Mouse (Mus musculus) embryonic facial prominence, embryonic 11.5 days (tissue): ENCODE measurements around the gene Pbx1. TPM values are rescaled to one million over a fixed set of nuclear protein-coding genes. Genes with fewer than 3 reads are reported as not detected.

ENCODE experiments used
- ATAC-seq: fragments of 200-750 bp; cut with Nextera tagmentation; replicated peaks from 2 replicates; pipeline ENCODE4 v1.8.0; 2017; ENCODE audit warnings: low read depth; ENCODE audit not compliant: insufficient number of reproducible peaks, low FRiP score, low TSS enrichment
- DNase-seq: peaks from one replicate; pipeline ENCODE4 v3.0.0-alpha.2; 2015; ENCODE audit warnings: low spot score
- H3K27ac ChIP-seq: fragments of 300-500 bp; sonication (generic); replicated peaks from 2 replicates; pipeline ENCODE4 v1.5.1; 2014; ENCODE audit warnings: mild to moderate bottlenecking, low read depth, low read length, control low read depth
- H3K27me3 ChIP-seq: fragments of 300-500 bp; sonication (generic); 2 replicates; pipeline ENCODE4 v1.6.1; 2014; ENCODE audit warnings: mild to moderate bottlenecking, low read length, moderate library complexity, mixed read lengths; ENCODE audit not compliant: control insufficient read depth, insufficient read depth
- H3K36me3 ChIP-seq: fragments of 300-500 bp; sonication (generic); replicated peaks from 2 replicates; pipeline ENCODE4 v1.6.1; 2014; ENCODE audit warnings: low read depth, mild to moderate bottlenecking, low read length, moderate library complexity, mixed read lengths; ENCODE audit not compliant: control insufficient read depth, insufficient read depth
- H3K4me1 ChIP-seq: fragments of 300-500 bp; sonication (generic); 2 replicates; pipeline ENCODE4 v1.6.1; 2014; ENCODE audit warnings: low read length, mixed read lengths; ENCODE audit not compliant: control insufficient read depth, insufficient read depth
- H3K4me2 ChIP-seq: fragments of 300-500 bp; sonication (generic); 2 replicates; pipeline ENCODE4 v1.6.1; 2014; ENCODE audit warnings: low read depth, mild to moderate bottlenecking, control low read depth, low read length, moderate library complexity
- H3K4me3 ChIP-seq: fragments of 300-500 bp; sonication (generic); 2 replicates; pipeline ENCODE4 v1.5.1; 2014; ENCODE audit warnings: low read depth, low read length, control low read depth
- H3K9ac ChIP-seq: fragments of 300-500 bp; sonication (generic); replicated peaks from 2 replicates; pipeline ENCODE4 v1.6.1; 2014; ENCODE audit warnings: mild to moderate bottlenecking, control low read depth, low read length
- H3K9me3 ChIP-seq: fragments of 300-500 bp; sonication (generic); replicated peaks from 2 replicates; pipeline ENCODE4 v1.6.1; 2016; ENCODE audit warnings: mild to moderate bottlenecking, low read length, inconsistent platforms, mixed read lengths; ENCODE audit not compliant: control insufficient read depth
- WGBS: fragments of 180-500 bp; shearing (Covaris S2); extraction: QIAGEN DNeasy Blood & Tissue Kit; methylation state at CpG from one replicate; pipeline ENCODE4 v1.1.7; 2014; 5-methylcytosine and 5-hydroxymethylcytosine counted together
- polyA plus RNA-seq: library from polyadenylated mRNA; unstranded; fragments of >200 nt; fragmentation: Nextera tagmentation; extraction: Ambion mirVana; gene quantifications from 2 replicates; pipeline ENCODE4 v1.2.1, GENCODE M21; 2014

Gene Pbx1
- polyA plus RNA-seq, 1 experiment from 2014 or later: 47.8 TPM

DNA sequence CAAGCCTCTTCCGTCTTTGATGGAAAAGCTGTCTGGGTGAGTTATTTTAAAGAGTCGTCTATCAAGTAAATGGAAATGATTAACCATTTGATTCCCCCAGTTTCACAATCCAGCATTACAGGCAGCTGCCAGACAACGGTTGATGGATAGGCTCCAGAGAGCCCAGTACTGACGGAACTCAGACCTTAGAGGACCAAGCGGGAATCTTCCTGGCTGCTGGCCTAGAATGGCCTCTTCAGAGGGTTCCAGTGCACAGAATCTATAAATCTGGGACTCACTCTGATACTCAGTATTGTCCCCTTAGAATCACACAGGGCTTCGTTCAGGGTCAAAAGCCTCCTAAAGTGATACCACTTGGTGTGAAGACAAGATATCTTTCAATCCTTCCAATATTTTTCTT, 216.6 kb downstream of the Pbx1 start:
- no peak for ATAC-seq
- WGBS: 67% methylated on average over 6 of the region's 6 CpGs
- Histone ChIP-seq H3K27me3 (no peaks in the 10 kb centered on the region), H3K4me3 (no peak overlapping the region), H3K27ac (no peak overlapping the region), H3K9ac (no peak overlapping the region), H3K4me2 (no peak overlapping the region), H3K36me3 (no peaks in the 10 kb centered on the region), H3K4me1 (peaks cover 4% of the 10 kb centered on the region; the same call in 1 of the 2 replicates), H3K9me3 (no peaks in the 10 kb centered on the region)
- DNase-seq: no peak

DNA sequence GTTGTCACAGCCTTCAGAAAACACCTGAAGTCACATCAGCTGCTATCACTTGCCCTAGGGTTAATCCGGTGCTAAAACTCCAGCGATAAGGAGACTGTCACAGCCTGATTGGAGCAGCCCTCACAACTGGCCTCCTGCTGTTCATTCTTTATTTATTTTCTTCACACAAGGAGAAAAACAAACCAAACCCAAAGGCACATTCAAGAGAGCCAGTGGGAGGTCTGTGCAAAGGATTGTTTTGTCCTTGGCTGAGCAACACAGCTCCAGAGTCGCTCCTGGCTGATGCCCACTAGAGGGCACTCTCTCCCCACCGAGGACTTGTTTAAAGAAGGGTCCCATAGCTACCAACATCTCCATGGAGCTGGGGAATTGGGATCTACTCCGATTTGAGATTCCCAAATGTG, 218.0 kb downstream of the Pbx1 start:
- DNase-seq (peak; percentile 91), ATAC-seq (peak; percentile 83; the same call in 1 of the 2 replicates)
- WGBS: 6% methylated on average over 5 of the region's 5 CpGs
- Histone ChIP-seq H3K4me2 (no peak overlapping the region), H3K36me3 (no peaks in the 10 kb centered on the region; the same call in 1 of the 2 replicates), H3K9ac (no peak overlapping the region), H3K27ac (no peak overlapping the region), H3K4me3 (no peak overlapping the region), H3K9me3 (no peaks in the 10 kb centered on the region), H3K4me1 (peaks cover 4% of the 10 kb centered on the region; the same call in 1 of the 2 replicates), H3K27me3 (no peaks in the 10 kb centered on the region)

DNA sequence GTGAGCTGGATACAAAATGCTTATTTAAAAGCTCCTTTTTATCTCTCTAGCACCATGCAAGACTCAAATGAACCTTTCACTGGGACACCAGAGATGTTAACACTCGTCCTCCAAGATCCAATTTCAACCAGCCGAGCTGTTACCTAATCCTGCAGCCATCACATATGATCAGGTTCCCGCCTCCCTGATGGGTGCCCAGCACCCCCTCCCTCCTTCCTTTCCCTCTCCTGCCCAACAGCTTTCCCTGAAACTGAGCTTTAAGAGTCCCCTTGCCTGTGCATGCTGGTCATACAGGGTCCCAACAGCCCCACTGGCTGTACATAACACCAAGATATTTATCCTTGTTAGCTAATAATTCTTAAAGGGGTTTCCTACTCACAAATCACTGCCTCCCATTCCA, 218.5 kb downstream of the Pbx1 start:
- no peak overlapping the region for H3K4me2 ChIP-seq

DNA sequence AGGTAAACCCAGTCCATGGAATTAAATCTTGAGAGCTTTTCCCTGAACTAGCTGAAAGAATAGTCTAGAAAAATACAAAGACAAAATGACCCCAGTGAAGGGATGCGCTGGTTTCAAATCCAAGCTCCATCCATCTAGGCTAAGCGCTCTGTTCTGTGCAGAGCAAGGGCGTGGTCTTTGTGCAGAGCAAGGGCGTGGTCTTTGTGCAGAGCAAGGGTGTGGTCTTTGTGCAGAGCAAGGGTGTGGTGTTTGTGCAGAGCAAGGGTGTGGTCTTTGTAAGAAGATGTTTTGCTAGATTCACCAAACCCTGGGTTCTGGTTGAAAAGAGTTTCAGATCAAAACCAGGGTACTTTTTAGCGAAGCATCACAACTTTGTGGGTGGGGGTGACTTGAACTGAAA, 221.7 kb downstream of the Pbx1 start:
- Histone ChIP-seq H3K36me3 (no peaks in the 10 kb centered on the region; the same call in 1 of the 2 replicates), H3K4me1 (peaks cover 4% of the 10 kb centered on the region; the same call in 1 of the 2 replicates), H3K27me3 (no peaks in the 10 kb centered on the region), H3K9ac (no peak overlapping the region), H3K4me2 (no peak overlapping the region), H3K9me3 (no peaks in the 10 kb centered on the region), H3K4me3 (no peak overlapping the region), H3K27ac (no peak overlapping the region)
- ATAC-seq: no peak
- no peak for DNase-seq
- 86% methylated on average over 5 of the region's 5 CpGs for WGBS

More for the DNA sequence above, 218.5 kb downstream of the Pbx1 start:
- Histone ChIP-seq H3K4me3 (no peak overlapping the region), H3K9me3 (no peaks in the 10 kb centered on the region), H3K36me3 (no peaks in the 10 kb centered on the region; the same call in 1 of the 2 replicates), H3K4me1 (peaks cover 4% of the 10 kb centered on the region; the same call in 1 of the 2 replicates), H3K9ac (no peak overlapping the region), H3K27ac (no peak overlapping the region), H3K27me3 (no peaks in the 10 kb centered on the region)
- no peak for ATAC-seq
- WGBS: 14% methylated on average over 3 of the region's 3 CpGs
- DNase-seq: peak; percentile 32

DNA sequence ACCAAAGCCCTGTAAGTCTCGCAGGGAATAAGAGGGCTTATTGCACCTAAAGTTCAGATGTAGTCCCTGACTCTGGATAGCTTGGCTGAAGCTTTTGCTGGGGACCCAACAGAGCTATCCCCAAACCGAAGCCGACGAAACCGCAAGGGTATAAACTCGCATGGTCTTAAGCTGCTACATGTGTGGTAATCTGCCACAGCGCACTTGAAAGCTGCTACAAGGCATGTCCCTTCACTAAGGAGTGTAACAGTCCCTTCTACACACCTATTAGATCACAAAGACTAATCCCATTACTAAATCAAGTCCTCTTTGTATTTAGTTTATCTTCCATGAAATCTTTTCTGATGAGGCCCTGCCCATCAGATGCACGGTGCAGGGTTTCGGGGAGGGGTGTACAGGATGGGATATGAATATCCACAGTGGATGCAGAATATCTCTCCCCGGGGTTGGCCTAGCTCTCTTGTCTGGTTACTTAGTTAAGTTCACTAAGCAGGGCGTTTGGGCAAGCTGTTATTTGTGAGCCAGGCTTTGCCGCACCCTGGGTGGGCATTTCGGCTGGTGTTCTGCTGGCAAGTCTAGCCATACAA, 231.4 kb downstream of the Pbx1 start:
- Histone ChIP-seq H3K36me3 (no peaks in the 10 kb centered on the region; the same call in 1 of the 2 replicates), H3K9me3 (no peaks in the 10 kb centered on the region), H3K9ac (no peak overlapping the region), H3K4me1 (no peaks in the 10 kb centered on the region), H3K4me2 (no peak overlapping the region), H3K27ac (no peak overlapping the region), H3K27me3 (no peaks in the 10 kb centered on the region), H3K4me3 (no peak overlapping the region)
- WGBS: 90% methylated on average over 13 of the region's 13 CpGs
- DNase-seq (no peak), ATAC-seq (no peak)

DNA sequence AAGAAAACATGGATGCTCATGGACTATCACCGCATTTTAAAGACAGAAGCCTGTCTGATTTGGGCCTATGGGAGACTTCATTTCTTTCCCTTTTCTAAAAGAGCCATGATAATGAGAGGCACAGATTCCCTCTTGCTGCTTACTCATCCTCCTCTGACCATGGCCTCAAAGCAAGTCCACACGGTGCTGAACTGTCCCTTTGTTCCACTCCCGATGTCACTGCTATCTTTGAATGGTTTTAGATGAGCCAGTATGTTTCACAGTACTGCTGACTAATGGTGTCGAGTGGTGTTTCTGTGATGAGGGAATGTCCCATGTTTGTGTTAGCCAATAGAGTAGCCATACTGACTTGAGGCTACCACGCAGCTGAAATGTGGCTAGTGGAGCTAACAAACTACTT, 233.8 kb downstream of the Pbx1 start:
- Histone ChIP-seq H3K4me3 (no peak overlapping the region), H3K27ac (no peak overlapping the region), H3K27me3 (no peaks in the 10 kb centered on the region), H3K4me1 (no peaks in the 10 kb centered on the region), H3K4me2 (no peak overlapping the region), H3K36me3 (no peaks in the 10 kb centered on the region; the same call in 1 of the 2 replicates), H3K9me3 (no peaks in the 10 kb centered on the region), H3K9ac (no peak overlapping the region)
- DNase-seq: no peak
- no peak for ATAC-seq
- WGBS: 91% methylated on average over 5 of the region's 5 CpGs

DNA sequence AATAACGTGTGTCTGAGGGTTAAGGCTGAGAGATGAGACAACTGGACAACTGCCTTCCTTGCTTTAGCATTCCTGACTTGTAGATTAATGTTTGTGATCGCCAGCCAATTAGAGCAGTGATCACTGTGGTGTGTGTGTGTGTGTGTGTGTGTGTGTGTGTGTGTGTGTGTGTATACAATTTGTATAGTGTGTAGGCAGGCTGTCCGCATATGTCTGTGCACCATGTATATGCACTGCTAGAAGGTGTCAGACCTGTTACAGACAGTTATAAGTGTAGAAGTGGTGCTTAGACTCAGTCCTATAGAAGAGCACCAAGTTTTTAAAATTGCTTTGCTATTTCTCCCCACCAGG, 234.2 kb downstream of the Pbx1 start:
- H3K36me3 ChIP-seq: no peaks in the 10 kb centered on the region
- H3K4me2 ChIP-seq: no peak overlapping the region
- 92% methylated on average over 3 of the region's 3 CpGs for WGBS
- no peak overlapping the region for H3K9ac ChIP-seq
- H3K4me3 ChIP-seq: no peak overlapping the region
- ATAC-seq (no peak), DNase-seq (no peak)
- no peak overlapping the region for H3K27ac ChIP-seq
- H3K9me3 ChIP-seq: no peaks in the 10 kb centered on the region
- H3K27me3 ChIP-seq: no peaks in the 10 kb centered on the region
- no peaks in the 10 kb centered on the region for H3K4me1 ChIP-seq

DNA sequence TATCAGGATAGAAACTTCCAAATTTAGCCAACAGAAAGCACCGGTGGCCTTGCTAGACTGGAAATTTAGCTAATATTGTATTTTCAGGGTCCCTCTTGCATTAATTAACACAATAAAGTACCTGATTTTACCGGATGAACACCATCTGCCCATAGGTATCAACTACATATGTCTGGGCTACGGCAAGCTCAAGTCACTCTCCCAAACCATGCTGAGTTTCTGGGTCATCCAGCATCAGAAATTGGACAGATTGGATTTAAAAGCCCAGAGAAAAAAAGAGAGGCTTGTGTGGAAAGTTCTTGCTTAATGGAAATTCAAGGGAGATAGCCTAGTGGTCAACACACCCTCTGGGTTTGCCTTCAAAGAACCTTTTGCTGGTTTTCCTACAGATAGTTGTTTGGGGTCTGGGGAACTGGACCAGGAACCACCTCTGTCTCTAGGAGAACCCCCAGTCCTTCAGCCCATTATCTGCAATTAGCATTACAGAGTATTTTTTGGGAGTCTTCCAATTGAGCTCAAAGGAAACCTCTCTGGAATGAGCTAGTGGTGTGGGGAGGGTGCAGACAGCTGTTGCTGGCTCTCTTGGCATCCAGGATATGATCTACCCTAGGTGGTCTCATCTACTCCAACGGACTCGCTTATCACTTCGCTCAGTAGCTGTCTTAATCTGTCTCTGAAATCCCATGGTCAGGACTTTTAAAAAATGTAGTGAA, 234.7 kb downstream of the Pbx1 start:
- Histone ChIP-seq H3K27ac (no peak overlapping the region), H3K4me3 (no peak overlapping the region), H3K36me3 (no peaks in the 10 kb centered on the region), H3K4me2 (no peak overlapping the region), H3K4me1 (no peaks in the 10 kb centered on the region), H3K9ac (no peak overlapping the region), H3K9me3 (no peaks in the 10 kb centered on the region), H3K27me3 (no peaks in the 10 kb centered on the region)
- 89% methylated on average over 6 of the region's 6 CpGs for whole genome bisulfite sequencing
- no peak for ATAC-seq
- no peak for DNase-seq
